Mouse (Mus musculus) liver, embryonic 14.5 days (tissue): ENCODE measurements at regions not wholly inside any gene's neighbourhood (a gene's known extent, or its start where the extent isn't known, plus 50 kb on each side); places are given as distances from the start of the nearest gene placed in this dataset.

Experiments
- CTCF ChIP-seq: IDR thresholded peaks from 2 replicates; pipeline ENCODE4 v1.5.1; 2016; ENCODE audit warnings: antibody characterized with exemption, low read depth, control low read depth
- EP300 ChIP-seq: IDR thresholded peaks from 2 replicates; pipeline ENCODE4 v1.6.1; 2016; ENCODE audit warnings: antibody characterized with exemption, low read depth

DNA sequence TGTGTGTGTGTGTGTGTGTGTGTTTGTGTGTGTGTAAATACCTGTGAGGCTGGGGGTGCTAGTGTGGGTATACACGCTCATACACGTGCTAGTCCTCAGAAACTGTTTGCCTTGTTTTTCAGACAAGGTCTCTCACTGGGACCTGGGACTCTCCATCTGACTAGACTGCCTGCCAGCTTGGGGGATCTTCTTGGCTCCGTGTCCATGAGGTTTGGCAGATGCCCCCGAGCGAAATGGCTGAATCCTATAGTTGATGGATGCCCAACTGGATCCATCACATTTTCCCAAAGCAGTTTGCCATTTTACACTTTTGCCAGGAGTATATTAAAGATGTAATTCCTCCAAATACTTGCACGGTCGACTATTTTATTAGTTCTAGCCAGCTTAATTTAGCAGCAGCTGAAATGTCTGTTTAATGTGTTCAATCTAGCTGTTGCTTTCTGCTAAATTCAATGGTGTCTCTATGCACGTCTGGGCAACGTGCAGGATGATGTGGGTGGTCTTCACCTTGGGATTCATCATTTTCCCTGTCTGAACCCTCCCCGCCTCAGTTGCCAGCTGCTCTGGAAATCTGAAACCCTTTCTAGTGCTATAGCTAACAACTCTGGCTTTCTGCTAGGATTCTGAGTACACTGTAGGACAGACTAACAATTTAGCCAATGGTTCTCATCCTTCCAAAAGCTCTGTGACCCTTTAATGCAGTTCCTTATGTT lies 213.3 kb upstream of the Lrig3 start:
- no peak for TF ChIP-seq CTCF
- no peak for TF ChIP-seq EP300
